Comparison of ENCODE assay signal across 8 mouse cellular contexts in genomic region chr6:83245134-83245533, GRCm38 (mm10). TPM values are rescaled to one million over a fixed set of nuclear protein-coding genes. Genes with fewer than 3 reads are reported as not detected.
DNase-seq lines count a peak whose midpoint lies in the region.

No protein-coding gene starts in this region.

- intact Hi-C loops in heart, postnatal 25 days (cut with DNase I): no loop called here
- intact Hi-C loops in left cerebral cortex, postnatal 14 days (cut with DNase I): no loop called here

- peak; percentile 93 for DNase-seq in heart, adult 11 months
- DNase-seq in heart, postnatal 25 days (ENCODE audit: low spot score): no peak
- DNase-seq in adrenal gland, adult 18-20 months (ENCODE audit: low spot score in 2 of 2): peak; percentile 65 to 74
- DNase-seq in gastrocnemius, adult 8-10 months (ENCODE audit: low spot score in 2 of 2): peak; percentile 8 to 10
- DNase-seq in left cerebral cortex, postnatal 14 days (ENCODE audit: low spot score in 2 of 2): peak; percentile 30 to 53
- peak; percentile 73 for DNase-seq in ovary, postnatal 36 days (ENCODE audit: low spot score)
- no peak for DNase-seq in spleen, postnatal 4 days (ENCODE audit: low spot score in 2 of 2)
- DNase-seq in thymus, postnatal 0 days (ENCODE audit: low spot score): no peak

RNA-seq across cellular contexts. Expression of gene Slc4a5, which starts 25.5 kb away (rescaled TPM):
- not detected for total RNA-seq in heart, postnatal 25 days (2021)
- total RNA-seq in adrenal gland, adult 18-20 months (2021): under 1 TPM in 1 of 2 experiments, not detected in 1; 0.07 TPM
- total RNA-seq in gastrocnemius, adult 8-10 months (2022): not detected
- total RNA-seq in left cerebral cortex, postnatal 14 days (2021): 1 to 10 TPM; 1.1 TPM
- 0.07 and 0.17 TPM in 2 replicates for polyA plus RNA-seq in thymus, postnatal 0 days (2015; fragmentation: Nextera tagmentation; extraction: Ambion mirVana)

Comparison
In these comparisons a context has a peak if more than half of its experiments do, and no peak if none do; other contexts are left out.
1. DNase-seq: peak in heart, adult 11 months (single experiment), adrenal gland, adult 18-20 months (2 of 2), gastrocnemius, adult 8-10 months (2 of 2), left cerebral cortex, postnatal 14 days (2 of 2) and ovary, postnatal 36 days (single experiment); none in heart, postnatal 25 days (single experiment), spleen, postnatal 4 days (0 of 2) and thymus, postnatal 0 days (single experiment).